Mouse (Mus musculus): ENCODE measurements around the gene Arid1b.

Arid1b gene

GRCm38 (mm10) chr17:5232180-5232579 lies 238.0 kb downstream of the Arid1b start:
- H3K4me1 ChIP-seq (replicated peaks; ENCODE audit: low read depth, low read length), result no peaks in the 10 kb centered on the region
- H3K27me3 ChIP-seq (ENCODE audit: insufficient read depth, low read length), result no peaks in the 10 kb centered on the region
- TF ChIP-seq NANOG (IDR thresholded peaks at IDR 0.05; ENCODE audit: borderline replicate concordance, low read length), result no peak
- TF ChIP-seq CTCF (conservative IDR thresholded peaks at IDR 0.05; ENCODE audit: low read length), result no peak
- TF ChIP-seq POU5F1 (IDR thresholded peaks at IDR 0.05; ENCODE audit: borderline replicate concordance, low read length), result no peak
- H3K36me3 ChIP-seq (ENCODE audit: insufficient read depth, low read length), result no peaks in the 10 kb centered on the region; the same call in 1 of the 2 replicates
- no peaks in the 10 kb centered on the region for H3K9me3 ChIP-seq (ENCODE audit: low read length)
- H3K4me3 ChIP-seq (replicated peaks; ENCODE audit: low read length), result no peak overlapping the region

GRCm38 (mm10) chr17:5233991-5234390 lies 239.9 kb downstream of the Arid1b start:
- TF ChIP-seq CTCF (conservative IDR thresholded peaks at IDR 0.05; ENCODE audit: low read length), result no peak
- no peak for TF ChIP-seq NANOG (IDR thresholded peaks at IDR 0.05; ENCODE audit: borderline replicate concordance, low read length)
- TF ChIP-seq POU5F1 (IDR thresholded peaks at IDR 0.05; ENCODE audit: borderline replicate concordance, low read length), result no peak
- H3K4me3 ChIP-seq (replicated peaks; ENCODE audit: low read length), result no peak overlapping the region
- H3K4me1 ChIP-seq (replicated peaks; ENCODE audit: low read depth, low read length), result no peaks in the 10 kb centered on the region
- no peaks in the 10 kb centered on the region; the same call in 1 of the 2 replicates for H3K36me3 ChIP-seq (ENCODE audit: insufficient read depth, low read length)
- H3K27me3 ChIP-seq (ENCODE audit: insufficient read depth, low read length), result no peaks in the 10 kb centered on the region
- H3K9me3 ChIP-seq (ENCODE audit: low read length), result no peaks in the 10 kb centered on the region

GRCm38 (mm10) chr17:5235057-5235456 lies 240.9 kb downstream of the Arid1b start:
- no peaks in the 10 kb centered on the region; the same call in 1 of the 2 replicates for H3K36me3 ChIP-seq (ENCODE audit: insufficient read depth, low read length)
- H3K27me3 ChIP-seq (ENCODE audit: insufficient read depth, low read length), result no peaks in the 10 kb centered on the region
- no peaks in the 10 kb centered on the region for H3K9me3 ChIP-seq (ENCODE audit: low read length)
- no peaks in the 10 kb centered on the region for H3K4me1 ChIP-seq (replicated peaks; ENCODE audit: low read depth, low read length)
- no peak overlapping the region for H3K4me3 ChIP-seq (replicated peaks; ENCODE audit: low read length)
- TF ChIP-seq NANOG (IDR thresholded peaks at IDR 0.05; ENCODE audit: borderline replicate concordance, low read length), result no peak
- no peak for TF ChIP-seq POU5F1 (IDR thresholded peaks at IDR 0.05; ENCODE audit: borderline replicate concordance, low read length)
- TF ChIP-seq CTCF (conservative IDR thresholded peaks at IDR 0.05; ENCODE audit: low read length), result no peak

- Histone ChIP-seq H3K9me3 (ENCODE audit: low read length) (no peaks in the 10 kb centered on the region), H3K27me3 (ENCODE audit: insufficient read depth, low read length) (no peaks in the 10 kb centered on the region), H3K4me1 (replicated peaks; ENCODE audit: low read depth, low read length) (no peaks in the 10 kb centered on the region), H3K36me3 (ENCODE audit: insufficient read depth, low read length) (no peaks in the 10 kb centered on the region), H3K4me3 (replicated peaks; ENCODE audit: low read length) (no peak overlapping the region)
- no peak for TF ChIP-seq CTCF (conservative IDR thresholded peaks at IDR 0.05; ENCODE audit: low read length)
- TF ChIP-seq POU5F1 (IDR thresholded peaks at IDR 0.05; ENCODE audit: borderline replicate concordance, low read length), result no peak
- TF ChIP-seq NANOG (IDR thresholded peaks at IDR 0.05; ENCODE audit: borderline replicate concordance, low read length), result no peak
Observed at GRCm38 (mm10) chr17:5237765-5238164, 243.6 kb downstream of the Arid1b start.

- no peaks in the 10 kb centered on the region for H3K4me1 ChIP-seq (replicated peaks; ENCODE audit: low read depth, low read length)
- TF ChIP-seq NANOG (IDR thresholded peaks at IDR 0.05; ENCODE audit: borderline replicate concordance, low read length) (no peak), CTCF (conservative IDR thresholded peaks at IDR 0.05; ENCODE audit: low read length) (no peak), POU5F1 (IDR thresholded peaks at IDR 0.05; ENCODE audit: borderline replicate concordance, low read length) (no peak)
- no peak overlapping the region for H3K4me3 ChIP-seq (replicated peaks; ENCODE audit: low read length)
- no peaks in the 10 kb centered on the region for H3K36me3 ChIP-seq (ENCODE audit: insufficient read depth, low read length)
- no peaks in the 10 kb centered on the region for H3K9me3 ChIP-seq (ENCODE audit: low read length)
- no peaks in the 10 kb centered on the region for H3K27me3 ChIP-seq (ENCODE audit: insufficient read depth, low read length)
Observed at GRCm38 (mm10) chr17:5238387-5239245, 244.5 kb downstream of the Arid1b start.

GRCm38 (mm10) chr17:5244526-5244925 lies 250.4 kb downstream of the Arid1b start:
- TF ChIP-seq CTCF (conservative IDR thresholded peaks at IDR 0.05; ENCODE audit: low read length) (no peak), POU5F1 (IDR thresholded peaks at IDR 0.05; ENCODE audit: borderline replicate concordance, low read length) (no peak), NANOG (IDR thresholded peaks at IDR 0.05; ENCODE audit: borderline replicate concordance, low read length) (no peak)
- H3K4me3 ChIP-seq (replicated peaks; ENCODE audit: low read length), result no peak overlapping the region
- H3K27me3 ChIP-seq (ENCODE audit: insufficient read depth, low read length), result no peaks in the 10 kb centered on the region

GRCm38 (mm10) chr17:5246688-5247087 lies 252.6 kb downstream of the Arid1b start:
- TF ChIP-seq CTCF (conservative IDR thresholded peaks at IDR 0.05; ENCODE audit: low read length), result no peak
- no peak for TF ChIP-seq POU5F1 (IDR thresholded peaks at IDR 0.05; ENCODE audit: borderline replicate concordance, low read length)
- no peak for TF ChIP-seq NANOG (IDR thresholded peaks at IDR 0.05; ENCODE audit: borderline replicate concordance, low read length)
- Histone ChIP-seq H3K9me3 (ENCODE audit: low read length) (no peaks in the 10 kb centered on the region), H3K36me3 (ENCODE audit: insufficient read depth, low read length) (peaks cover 3% of the 10 kb centered on the region; the same call in 1 of the 2 replicates), H3K4me1 (replicated peaks; ENCODE audit: low read depth, low read length) (peaks cover 3% of the 10 kb centered on the region; the same call in 1 of the 2 replicates), H3K4me3 (replicated peaks; ENCODE audit: low read length) (no peak overlapping the region), H3K27me3 (ENCODE audit: insufficient read depth, low read length) (no peaks in the 10 kb centered on the region)

More at GRCm38 (mm10) chr17:5244526-5244925, 250.4 kb downstream of the Arid1b start:
- no peaks in the 10 kb centered on the region for H3K4me1 ChIP-seq (replicated peaks; ENCODE audit: low read depth, low read length)
- peaks cover 3% of the 10 kb centered on the region; the same call in 1 of the 2 replicates for H3K36me3 ChIP-seq (ENCODE audit: insufficient read depth, low read length)
- no peaks in the 10 kb centered on the region for H3K9me3 ChIP-seq (ENCODE audit: low read length)

GRCm38 (mm10) chr17:5247247-5247646 lies 253.1 kb downstream of the Arid1b start:
- Histone ChIP-seq H3K36me3 (ENCODE audit: insufficient read depth, low read length) (peaks cover 3% of the 10 kb centered on the region; the same call in 1 of the 2 replicates), H3K9me3 (ENCODE audit: low read length) (no peaks in the 10 kb centered on the region), H3K27me3 (ENCODE audit: insufficient read depth, low read length) (no peaks in the 10 kb centered on the region), H3K4me3 (replicated peaks; ENCODE audit: low read length) (no peak overlapping the region), H3K4me1 (replicated peaks; ENCODE audit: low read depth, low read length) (peaks cover 3% of the 10 kb centered on the region; the same call in 1 of the 2 replicates)
- TF ChIP-seq POU5F1 (IDR thresholded peaks at IDR 0.05; ENCODE audit: borderline replicate concordance, low read length) (no peak), NANOG (IDR thresholded peaks at IDR 0.05; ENCODE audit: borderline replicate concordance, low read length) (no peak), CTCF (conservative IDR thresholded peaks at IDR 0.05; ENCODE audit: low read length) (no peak)

Data from E14TG2a.4 (cell line).